Mouse (Mus musculus) ES-E14 (cell line): ENCODE data around the gene Bmf.

Experiments used
- CHD2 ChIP-seq: IDR thresholded peaks from 2 replicates; pipeline ENCODE4 v1.6.1; 2014; ENCODE audit warnings: mild to moderate bottlenecking, low read depth, low read length, inconsistent platforms
- HCFC1 ChIP-seq: IDR thresholded peaks from 2 replicates; pipeline ENCODE4 v1.6.1; 2012; ENCODE audit warnings: low read length, inconsistent platforms, borderline replicate concordance; ENCODE audit not compliant: insufficient read depth
- MAFK ChIP-seq: IDR thresholded peaks from 2 replicates; pipeline ENCODE4 v1.6.1; 2014; ENCODE audit warnings: mild to moderate bottlenecking, low read depth, low read length, inconsistent platforms; ENCODE audit not compliant: insufficient read depth
- ZC3H11A ChIP-seq: IDR thresholded peaks from 2 replicates; pipeline ENCODE4 v1.6.1; 2012; ENCODE audit warnings: low read depth, mild to moderate bottlenecking, inconsistent platforms, low read length, borderline replicate concordance
- ZNF384 ChIP-seq: IDR thresholded peaks from 2 replicates; pipeline ENCODE4 v1.6.1; 2012; ENCODE audit warnings: low read depth, low read length, inconsistent platforms

DNA sequence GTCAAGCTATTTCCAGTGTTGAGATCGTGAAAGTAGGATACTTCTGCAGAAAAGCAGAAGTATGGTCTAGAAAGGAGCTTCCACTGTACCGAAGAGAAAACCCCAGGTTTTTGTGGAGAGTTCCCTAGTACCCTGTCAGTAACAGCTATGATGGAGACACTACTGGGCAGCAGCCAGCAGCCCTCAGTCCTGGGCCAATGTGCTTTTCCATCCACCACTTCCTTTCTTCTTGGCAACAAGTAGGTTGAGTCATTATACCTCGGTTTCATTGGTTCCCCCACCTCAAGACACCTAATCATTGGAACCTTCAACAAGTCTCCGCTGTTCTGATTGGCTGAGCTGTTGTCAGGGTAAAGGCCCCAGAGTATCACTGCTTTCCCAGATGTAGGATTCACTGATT, 41.6 kb upstream of the Bmf start:
- TF ChIP-seq ZC3H11A (no peak), HCFC1 (no peak), MAFK (no peak), CHD2 (no peak), ZNF384 (no peak)
